Mouse (Mus musculus) urinary bladder, adult 2 months (tissue): ENCODE results near the gene Slc25a38. TPM values are rescaled to one million over a fixed set of nuclear protein-coding genes. Genes with fewer than 3 reads are reported as not detected.

ENCODE experiments used
- DNase-seq: peaks from one replicate; pipeline ENCODE4 v3.0.0; 2022; ENCODE audit warnings: low spot score
- polyA plus RNA-seq: library from polyadenylated mRNA; depleted of rRNA; stranded (reverse); fragments of >200 nt; gene quantifications from 2 replicates; pipeline ENCODE4 v1.2.3, GENCODE M21; 2012; rRNA removed

Slc25a38 gene
- polyA plus RNA-seq, 1 experiment: 25.0 TPM

GRCm38 (mm10) chr9:120140652-120141051 is 30.5 kb downstream of the Slc25a38 start:
- DNase-seq: peak; percentile 64

- no peak for DNase-seq
These were observed 34.3 kb downstream of the Slc25a38 start for GRCm38 (mm10) chr9:120144474-120144873.

- DNase-seq: no peak
These were observed 39.2 kb downstream of the Slc25a38 start, which contains the start of gene Mobp for GRCm38 (mm10) chr9:120149222-120149828. TSS of gene Mobp (plus strand) at chr9:120149707.

GRCm38 (mm10) chr9:120151152-120151551 is 41.0 kb downstream of the Slc25a38 start:
- no peak for DNase-seq

- no peak for DNase-seq
These were observed 41.8 kb downstream of the Slc25a38 start for GRCm38 (mm10) chr9:120151906-120152399.

- no peak for DNase-seq
These were observed 47.9 kb downstream of the Slc25a38 start for GRCm38 (mm10) chr9:120158047-120158446.

- no peak for DNase-seq
These were observed 53.7 kb downstream of the Slc25a38 start for GRCm38 (mm10) chr9:120163862-120164261.

GRCm38 (mm10) chr9:120167826-120168225 is 57.7 kb downstream of the Slc25a38 start:
- no peak for DNase-seq

- peak; percentile 44 for DNase-seq
These were observed 61.1 kb downstream of the Slc25a38 start for GRCm38 (mm10) chr9:120171295-120171694.

Other genes starting within 250 kb of the Slc25a38 start
- gene Wdr48, start 215.5 kb upstream of the Slc25a38 start, polyA plus RNA-seq: 42.2 and 42.5 TPM in 2 replicates
- gene Gorasp1, start 172.8 kb upstream of the Slc25a38 start, polyA plus RNA-seq: 27.6 and 30.6 TPM in 2 replicates
- gene Ttc21a, start 172.8 kb upstream of the Slc25a38 start, polyA plus RNA-seq: 1.2 and 1.4 TPM in 2 replicates
- 15.6 and 26.4 TPM in 2 replicates for gene Csrnp1, start 125.7 kb upstream of the Slc25a38 start, polyA plus RNA-seq
- 0.11 and 0.22 TPM in 2 replicates for gene Xirp1, start 86.8 kb upstream of the Slc25a38 start, polyA plus RNA-seq
- gene Cx3cr1, start 40.5 kb upstream of the Slc25a38 start, polyA plus RNA-seq: 2.9 and 3.1 TPM in 2 replicates
- 0.12 TPM in 1 of 2 replicates, not detected in the other for gene Ccr8, start 18.3 kb upstream of the Slc25a38 start, polyA plus RNA-seq
- gene Rpsa, start 17.3 kb downstream of the Slc25a38 start, polyA plus RNA-seq: 1,805 and 1,865 TPM in 2 replicates
- gene Mobp, start 39.3 kb downstream of the Slc25a38 start, polyA plus RNA-seq: 0.85 and 1.2 TPM in 2 replicates
- gene Myrip, start 191.1 kb downstream of the Slc25a38 start, polyA plus RNA-seq: 2.0 and 3.6 TPM in 2 replicates